Mouse (Mus musculus) lung, embryonic 14.5 days (tissue): ENCODE measurements around the gene Kctd6. TPM values are rescaled to one million over a fixed set of nuclear protein-coding genes. Genes with fewer than 3 reads are reported as not detected.
"Not testable (repeated sequence)": the region's sequence is repeated elsewhere in the genome, so short reads cannot be mapped to it uniquely, and the experiment has no call there.

ENCODE experiments used
- ATAC-seq: fragments of 200-750 bp; cut with Nextera tagmentation; 2 replicates; pipeline ENCODE4 v1.8.0; 2017; ENCODE audit warnings: mild to moderate bottlenecking, moderate TSS enrichment, moderate library complexity; ENCODE audit not compliant: insufficient read depth
- DNase-seq: peaks from one replicate; pipeline ENCODE4 v3.0.0-alpha.2; 2015
- H3K27ac ChIP-seq: fragments of 300-500 bp; sonication (generic); 2 replicates; pipeline ENCODE4 v1.5.1; 2014; ENCODE audit warnings: low read depth, mild to moderate bottlenecking, moderate library complexity
- H3K27me3 ChIP-seq: fragments of 300-500 bp; sonication (generic); 2 replicates; pipeline ENCODE4 v1.6.1; 2014; ENCODE audit warnings: low read length, control low read depth; ENCODE audit not compliant: insufficient read depth
- H3K36me3 ChIP-seq: fragments of 300-500 bp; sonication (generic); 2 replicates; pipeline ENCODE4 v1.6.1; 2014; ENCODE audit warnings: control low read depth; ENCODE audit not compliant: insufficient read depth
- H3K4me1 ChIP-seq: fragments of 300-500 bp; sonication (generic); 2 replicates; pipeline ENCODE4 v1.6.1; 2014; ENCODE audit warnings: antibody characterized with exemption, control low read depth; ENCODE audit not compliant: insufficient read depth
- H3K4me2 ChIP-seq: fragments of 300-500 bp; sonication (generic); 2 replicates; pipeline ENCODE4 v1.6.1; 2014; ENCODE audit warnings: mild to moderate bottlenecking
- H3K4me3 ChIP-seq: fragments of 300-500 bp; sonication (generic); 2 replicates; pipeline ENCODE4 v1.5.1; 2014; ENCODE audit warnings: low read depth, low read length
- H3K9ac ChIP-seq: fragments of 300-500 bp; sonication (generic); 2 replicates; pipeline ENCODE4 v1.6.1; 2014
- H3K9me3 ChIP-seq: fragments of 300-500 bp; sonication (generic); 2 replicates; pipeline ENCODE4 v1.6.1; 2016; ENCODE audit warnings: low read depth, low read length, control low read depth
- CTCF ChIP-seq: IDR thresholded peaks from 2 replicates; pipeline ENCODE4 v1.5.1; 2016; ENCODE audit warnings: antibody characterized with exemption, low read depth
- WGBS: fragments of 180-500 bp; shearing (Covaris S2); extraction: QIAGEN DNeasy Blood & Tissue Kit; methylation state at CpG from one replicate; pipeline ENCODE4 v1.1.7; 2014; 5-methylcytosine and 5-hydroxymethylcytosine counted together
- polyA plus RNA-seq: library from polyadenylated mRNA; unstranded; fragments of >200 nt; fragmentation: Nextera tagmentation; extraction: Ambion mirVana; gene quantifications from 2 replicates; pipeline ENCODE4 v1.2.1, GENCODE M21; 2014

The Kctd6 gene
- 15.6 and 16.6 TPM in 2 replicates for polyA plus RNA-seq

DNA sequence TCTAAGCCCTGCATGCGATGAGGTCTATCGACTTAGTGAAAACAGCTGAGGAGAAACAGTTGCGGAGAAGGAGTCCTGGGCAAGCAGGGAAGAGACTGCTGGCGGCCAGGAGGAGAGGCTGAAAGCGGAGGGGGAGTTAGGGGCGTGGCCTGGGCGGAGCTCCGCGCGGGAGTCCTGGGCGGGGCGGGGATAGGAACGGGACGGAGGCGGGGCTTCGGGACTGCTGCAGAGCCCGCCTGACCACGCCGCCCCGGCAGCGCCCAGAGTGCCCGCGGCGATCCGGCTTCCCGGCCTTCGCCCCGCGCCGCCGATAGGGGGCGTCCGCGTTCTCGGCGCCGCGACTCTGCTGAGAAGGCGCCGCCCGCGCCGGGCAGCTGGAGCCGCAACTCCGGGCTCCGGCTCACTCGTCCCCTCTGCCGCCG lies at the start of gene Kctd6:
TSS of gene Kctd6 (plus strand) at position 338 of the 422 bp plus-strand sequence.
- Histone ChIP-seq H3K4me1 (no peaks in the 10 kb centered on the region), H3K9me3 (no peaks in the 10 kb centered on the region), H3K27me3 (no peaks in the 10 kb centered on the region), H3K27ac (peak within 1 kb of the TSS; percentile 86; the same call in 1 of the 2 replicates), H3K36me3 (no peaks in the 10 kb centered on the region), H3K4me3 (peak within 1 kb of the TSS; percentile 68), H3K4me2 (peak within 1 kb of the TSS; percentile 91), H3K9ac (peak within 1 kb of the TSS; percentile 88)
- peak; percentile 45 for TF ChIP-seq CTCF
- peak; percentile 97 for ATAC-seq
- DNase-seq: peak; percentile 98
- WGBS: under 1% methylated on average over 48 of the region's 49 CpGs

DNA sequence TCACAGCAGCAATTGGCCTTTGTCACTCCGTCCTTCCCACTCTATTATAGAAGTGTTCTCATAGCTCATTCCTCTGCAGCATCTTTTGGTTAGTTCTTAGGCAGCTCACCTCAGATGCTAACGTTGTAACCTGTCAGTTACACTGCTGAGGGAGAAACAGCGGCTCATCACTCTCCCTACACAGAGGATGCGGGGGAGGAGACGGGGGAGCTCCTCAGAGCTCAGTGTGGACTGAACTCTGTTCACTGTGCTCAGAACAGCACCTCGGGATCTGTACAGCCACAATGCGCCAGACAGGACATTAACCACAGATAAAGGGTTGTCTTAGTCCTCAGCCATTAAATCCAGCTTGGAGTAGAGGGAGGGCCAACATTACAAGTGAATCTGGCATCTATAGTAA lies 49.5 kb upstream of the Kctd6 start:
- Histone ChIP-seq H3K4me1 (no peaks in the 10 kb centered on the region), H3K4me2 (no peak overlapping the region)

DNA sequence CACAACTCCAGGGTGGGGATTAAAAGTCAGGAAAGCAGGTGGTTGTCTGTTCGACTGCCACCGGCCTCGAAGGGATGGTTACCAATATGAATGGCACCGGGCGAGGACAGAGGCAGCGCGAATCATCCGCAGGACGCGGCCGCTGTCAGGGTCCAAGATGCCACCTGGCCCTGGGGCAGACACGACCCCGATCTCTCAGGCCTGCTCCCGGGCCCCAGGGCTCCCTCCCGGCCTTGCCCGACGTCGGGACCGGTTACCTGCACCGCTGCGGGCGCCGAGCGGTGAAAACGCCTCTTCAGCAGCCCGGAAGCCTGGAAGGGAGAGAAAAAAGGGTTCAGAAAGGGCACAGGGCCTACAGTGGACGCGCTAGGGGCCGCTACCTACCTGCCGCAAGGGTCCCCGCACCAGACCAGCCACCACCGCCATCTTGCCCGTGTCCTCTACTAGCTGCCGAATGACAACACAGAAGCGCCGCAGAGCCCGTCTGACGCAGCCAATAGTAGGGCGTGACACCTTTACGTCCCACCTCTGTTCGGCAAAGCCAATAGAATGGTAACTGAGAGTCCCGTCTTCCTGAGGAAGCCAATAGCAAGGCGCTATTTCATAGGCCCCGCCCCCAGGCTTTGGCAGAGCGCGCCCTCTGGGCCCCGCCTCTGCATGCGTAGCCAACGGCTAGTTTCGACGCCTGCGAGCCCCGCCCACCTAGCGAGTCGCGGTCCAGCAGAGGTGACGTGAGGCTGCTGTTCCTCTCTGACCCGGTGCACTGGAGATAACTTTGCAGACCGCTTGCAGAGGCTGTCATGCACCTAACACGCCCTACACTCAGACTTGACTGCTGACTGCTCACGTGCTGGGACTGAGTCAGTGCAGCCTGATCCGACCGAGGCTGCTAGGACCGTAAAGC lies 41.2 kb upstream of the Kctd6 start, which contains the start of gene Pdhb:
TSS of gene Pdhb (minus strand) at position 519 of the 904 bp plus-strand sequence.
- Histone ChIP-seq H3K4me3 (peak within 1 kb of the TSS; percentile 87), H3K9ac (peak within 1 kb of the TSS; percentile 83), H3K27me3 (no peaks in the 10 kb centered on the region), H3K4me2 (peak within 1 kb of the TSS; percentile 79), H3K4me1 (peaks cover 6% of the 10 kb centered on the region; the same call in 1 of the 2 replicates), H3K9me3 (no peaks in the 10 kb centered on the region), H3K36me3 (peaks cover 34% of the 10 kb centered on the region), H3K27ac (peak within 1 kb of the TSS; percentile 86)
- DNase-seq: peak; percentile 100
- TF ChIP-seq CTCF: no peak; the same call in 1 of the 2 replicates
- peak; percentile 100 for ATAC-seq
- under 1% methylated on average over 64 of the region's 64 CpGs for WGBS

More for the DNA sequence above, 49.5 kb upstream of the Kctd6 start:
- Histone ChIP-seq H3K9ac (no peak overlapping the region), H3K9me3 (no peaks in the 10 kb centered on the region), H3K27me3 (no peaks in the 10 kb centered on the region), H3K4me3 (no peak overlapping the region), H3K27ac (no peak overlapping the region), H3K36me3 (peaks cover 78% of the 10 kb centered on the region)
- WGBS: 72% methylated on average over 7 of the region's 7 CpGs
- TF ChIP-seq CTCF: no peak
- no peak for ATAC-seq
- DNase-seq: no peak

DNA sequence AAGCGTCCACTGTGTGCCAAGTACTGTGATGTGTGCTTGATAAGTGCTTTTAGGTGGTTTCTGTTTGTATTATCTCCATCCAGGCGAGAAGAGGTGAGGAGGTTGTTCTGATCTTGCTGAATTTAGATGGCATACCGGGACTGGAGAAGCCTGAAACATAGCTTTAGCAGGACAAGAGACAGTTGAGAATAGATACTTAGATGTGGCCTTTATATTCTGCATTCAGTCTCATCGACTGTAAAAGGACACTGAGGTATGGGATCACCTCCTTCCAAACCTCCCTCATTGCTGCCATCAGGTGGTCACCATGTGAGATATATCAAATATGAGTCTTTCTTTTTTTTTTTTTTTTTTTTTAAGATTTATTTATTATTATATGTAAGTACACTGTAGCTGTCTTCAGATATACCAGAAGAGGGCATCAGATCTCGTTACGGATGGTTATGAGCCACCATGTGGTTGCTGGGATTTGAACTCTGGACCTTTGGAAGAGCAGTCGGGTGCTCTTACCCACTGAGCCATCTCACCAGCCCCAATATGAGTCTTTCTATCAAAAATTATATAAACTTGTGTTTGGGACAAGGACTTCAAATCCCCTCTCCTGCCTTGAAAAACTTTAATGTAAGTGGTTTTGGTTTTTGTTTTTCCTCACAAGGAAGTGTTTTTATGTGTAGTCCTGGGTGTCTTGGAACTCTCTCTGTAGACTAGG lies 40.2 kb upstream of the Kctd6 start:
- not testable (repeated sequence) for H3K27me3 ChIP-seq, H3K4me1 ChIP-seq, H3K9me3 ChIP-seq
- peak; percentile 36 for TF ChIP-seq CTCF
- H3K27ac ChIP-seq: peak overlapping the region; percentile 58
- H3K36me3 ChIP-seq: peaks cover 25% of the 10 kb centered on the region
- peak overlapping the region; percentile 87 for H3K4me3 ChIP-seq
- H3K4me2 ChIP-seq: peak overlapping the region; percentile 79
- DNase-seq: peak; percentile 38
- H3K9ac ChIP-seq: peak overlapping the region; percentile 48
- ATAC-seq: peak; percentile 2; the same call in 1 of the 2 replicates
- 19% methylated on average over 5 of the region's 7 CpGs for WGBS

DNA sequence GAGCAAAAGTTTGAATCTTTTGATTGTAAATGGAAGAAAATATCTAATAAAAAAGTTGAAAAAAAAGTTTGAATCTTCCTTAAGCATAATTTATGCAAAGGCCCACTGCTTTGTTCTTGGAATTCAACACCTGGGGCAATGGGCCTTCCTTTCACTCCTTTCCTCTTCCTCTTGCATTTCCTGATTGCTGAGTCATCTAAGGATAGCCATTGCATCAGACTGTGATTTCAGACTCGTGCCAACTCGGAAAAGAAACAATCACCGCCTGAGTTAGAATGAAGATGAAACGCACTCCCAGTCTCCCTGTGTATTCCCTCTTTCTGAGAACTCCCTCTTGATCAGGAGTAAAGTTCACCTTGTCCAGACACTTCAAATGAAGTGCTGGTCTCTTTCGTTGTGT lies 39.3 kb upstream of the Kctd6 start:
- Histone ChIP-seq H3K9me3 (no peaks in the 10 kb centered on the region), H3K4me1 (peaks cover 6% of the 10 kb centered on the region; the same call in 1 of the 2 replicates), H3K9ac (no peak overlapping the region), H3K27me3 (no peaks in the 10 kb centered on the region), H3K4me3 (no peak overlapping the region), H3K27ac (no peak overlapping the region), H3K4me2 (no peak overlapping the region), H3K36me3 (peaks cover 16% of the 10 kb centered on the region)
- no peak for TF ChIP-seq CTCF
- WGBS: 75% methylated on average over 5 of the region's 5 CpGs
- no peak for DNase-seq
- ATAC-seq: no peak

DNA sequence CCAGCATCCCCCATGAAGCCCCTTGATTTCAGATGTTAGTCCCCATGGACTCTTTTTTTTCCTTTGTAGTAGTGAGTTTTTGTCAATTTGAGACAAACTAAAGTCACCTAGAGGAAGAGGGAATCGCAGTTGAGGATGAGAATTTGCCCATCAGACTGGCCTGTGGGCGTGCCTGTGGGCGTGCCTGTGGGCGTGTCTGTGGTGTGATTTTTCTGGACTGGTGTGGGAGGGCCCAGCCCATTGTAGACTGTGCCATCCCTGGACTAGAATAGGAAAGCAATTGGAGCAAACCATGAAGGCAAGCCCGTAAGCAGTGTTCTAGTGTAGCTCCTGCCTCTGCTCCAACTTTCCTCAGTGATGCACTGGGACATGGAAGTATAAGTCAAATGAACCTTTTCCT lies 37.7 kb upstream of the Kctd6 start:
- ATAC-seq: no peak
- 54% methylated on average over 5 of the region's 5 CpGs for WGBS
- Histone ChIP-seq H3K4me1 (peaks cover 6% of the 10 kb centered on the region; the same call in 1 of the 2 replicates), H3K4me2 (no peak overlapping the region), H3K27me3 (no peaks in the 10 kb centered on the region), H3K36me3 (no peaks in the 10 kb centered on the region), H3K9me3 (no peaks in the 10 kb centered on the region), H3K4me3 (no peak overlapping the region), H3K27ac (no peak overlapping the region), H3K9ac (no peak overlapping the region)
- no peak for TF ChIP-seq CTCF
- peak; percentile 43 for DNase-seq
